Mouse (Mus musculus): ENCODE measurements around the gene Prkar2b. TPM values are rescaled to one million over a fixed set of nuclear protein-coding genes. Genes with fewer than 3 reads are reported as not detected.
A peak's percentile ranks its signal among the peaks of the same experiment; 100 is the strongest.

Prkar2b gene
- polyA plus RNA-seq, 1 experiment from 2014 or later: 123 TPM

DNA sequence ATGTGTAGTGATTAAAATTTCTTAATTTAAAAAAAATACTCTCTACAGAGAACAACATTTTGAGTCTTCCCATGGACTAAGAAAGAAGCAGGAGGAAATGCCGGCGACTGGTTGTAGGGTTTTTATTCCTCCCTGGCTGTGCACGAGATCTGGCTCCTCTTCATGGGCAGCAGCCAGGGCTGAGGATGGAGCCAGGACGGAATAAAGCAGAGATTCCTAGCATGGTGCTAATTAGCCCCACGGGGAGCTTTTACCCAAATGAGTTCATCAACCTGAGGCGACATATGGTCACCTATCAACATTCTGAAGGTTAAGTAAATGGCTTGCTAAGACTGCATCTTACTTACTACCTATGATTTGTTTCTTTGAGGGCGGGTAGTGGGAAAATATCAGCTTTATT, 77.9 kb downstream of the Prkar2b start:
- H3K36me3 ChIP-seq: 0 out of 2 replicates have a peak, but pooled peaks cover 6% of the 10 kb centered on the region
- H3K4me2 ChIP-seq: no peak overlapping the region
- peaks cover 5% of the 10 kb centered on the region; the same call in 1 of the 2 replicates for H3K4me1 ChIP-seq
- no peak overlapping the region for H3K9ac ChIP-seq (replicated peaks)
- 50% methylated on average over 7 of the region's 7 CpGs for WGBS
- no peak overlapping the region; the same call in 1 of the 2 replicates for H3K27ac ChIP-seq (replicated peaks)
- no peaks in the 10 kb centered on the region for H3K27me3 ChIP-seq (replicated peaks)
- H3K4me3 ChIP-seq (replicated peaks): no peak overlapping the region
- no peak for ATAC-seq (ENCODE audit: low FRiP score)
- no peaks in the 10 kb centered on the region for H3K9me3 ChIP-seq (replicated peaks)

DNA sequence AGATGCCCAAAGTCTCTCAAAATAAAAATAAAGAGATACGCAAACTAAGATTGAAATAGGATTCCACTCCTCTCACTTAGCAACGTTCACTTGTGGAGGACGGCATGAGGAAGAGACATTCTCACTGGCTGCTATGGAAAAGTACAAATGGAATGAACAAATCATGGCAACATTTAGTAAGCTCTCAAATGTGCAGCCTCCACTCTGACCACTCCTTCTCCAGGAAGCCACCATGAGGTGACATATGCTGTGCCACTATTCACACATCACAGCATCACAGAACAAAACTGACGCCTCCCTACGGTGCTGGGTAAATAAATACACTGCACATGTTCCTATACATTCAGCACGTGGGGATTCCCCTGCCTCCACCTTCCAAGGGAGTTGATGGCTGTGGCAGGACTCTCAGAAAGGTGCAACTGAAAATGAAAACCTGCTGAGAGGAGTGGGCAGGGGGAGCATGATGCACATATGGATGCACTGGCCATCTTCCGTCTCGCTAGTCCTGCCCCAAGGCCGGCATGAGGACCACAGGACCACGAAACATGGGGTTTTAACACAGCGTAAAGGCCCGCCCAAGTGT, 83.4 kb downstream of the Prkar2b start:
- H3K27me3 ChIP-seq (replicated peaks): no peaks in the 10 kb centered on the region
- H3K4me3 ChIP-seq (replicated peaks): no peak overlapping the region
- H3K36me3 ChIP-seq: 0 out of 2 replicates have a peak, but pooled peaks cover 2% of the 10 kb centered on the region
- no peak for ATAC-seq (ENCODE audit: low FRiP score)
- peaks cover 6% of the 10 kb centered on the region; the same call in 1 of the 2 replicates for H3K4me1 ChIP-seq
- no peak overlapping the region for H3K27ac ChIP-seq (replicated peaks)
- 69% methylated on average over 12 of the region's 12 CpGs for WGBS
- no peak overlapping the region for H3K9ac ChIP-seq (replicated peaks)
- no peak overlapping the region for H3K4me2 ChIP-seq
- no peaks in the 10 kb centered on the region for H3K9me3 ChIP-seq (replicated peaks)

DNA sequence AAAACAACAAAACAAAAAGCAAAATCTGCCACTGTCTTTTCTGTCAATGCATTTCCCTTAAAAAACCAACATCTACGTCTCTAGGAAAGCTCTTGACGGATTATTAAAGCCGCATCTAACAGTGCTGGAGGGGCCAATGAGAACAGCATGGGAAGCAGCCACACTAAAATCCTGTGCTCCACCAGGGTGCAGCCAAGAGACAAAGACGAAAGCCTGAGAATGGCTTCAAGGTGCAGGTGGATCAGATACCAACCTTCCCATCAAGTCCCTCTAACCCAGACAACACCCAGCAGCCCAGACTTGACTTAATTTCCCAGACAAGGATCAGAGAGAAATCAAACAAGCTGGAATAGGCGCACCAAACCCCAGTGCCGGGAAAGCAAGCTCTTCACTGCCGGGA, 84.6 kb downstream of the Prkar2b start:
- H3K9ac ChIP-seq (replicated peaks): no peak overlapping the region
- H3K9me3 ChIP-seq (replicated peaks): no peaks in the 10 kb centered on the region
- H3K27me3 ChIP-seq (replicated peaks): no peaks in the 10 kb centered on the region
- H3K4me1 ChIP-seq: peaks cover 6% of the 10 kb centered on the region; the same call in 1 of the 2 replicates
- no peak overlapping the region for H3K4me3 ChIP-seq (replicated peaks)
- H3K4me2 ChIP-seq: no peak overlapping the region
- H3K27ac ChIP-seq (replicated peaks): no peak overlapping the region
- WGBS: 56% methylated on average over 7 of the region's 7 CpGs
- ATAC-seq (ENCODE audit: low FRiP score): peak; percentile 58; the same call in 1 of the 2 replicates
- H3K36me3 ChIP-seq: peaks cover 6% of the 10 kb centered on the region

DNA sequence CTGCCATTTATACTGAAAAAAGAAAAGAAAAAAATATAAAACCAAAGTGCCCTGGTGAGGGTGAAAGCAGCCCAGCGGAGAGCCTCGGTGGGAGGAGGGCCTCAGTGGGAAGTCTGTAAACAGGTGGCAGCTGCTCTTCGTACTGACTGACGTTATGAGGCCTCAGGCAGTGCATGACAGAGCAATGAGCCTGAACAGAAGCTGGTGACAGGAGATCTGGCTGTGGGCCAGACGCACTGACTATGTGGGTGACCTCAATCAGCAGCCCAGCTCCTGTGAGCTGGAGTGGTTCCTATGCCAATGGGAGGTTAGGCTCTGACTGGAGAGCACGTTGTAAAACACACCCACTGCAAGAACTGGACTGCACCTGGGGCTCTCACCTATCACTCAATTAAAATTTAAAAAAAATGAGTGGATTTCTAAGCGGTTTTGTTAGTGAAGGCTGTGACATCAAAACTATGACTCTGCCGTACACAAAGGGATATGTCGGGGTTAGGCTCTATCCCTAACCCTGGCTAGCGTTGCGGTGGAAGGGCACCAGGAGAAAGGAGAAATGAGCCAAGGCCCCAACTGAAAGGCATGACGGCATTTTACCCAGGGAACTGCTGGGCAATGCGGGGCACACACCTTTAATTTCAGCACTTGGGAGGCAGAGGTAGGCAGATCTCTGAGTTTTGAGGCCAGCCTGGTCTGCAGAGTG, 87.5 kb downstream of the Prkar2b start:
- no peaks in the 10 kb centered on the region for H3K27me3 ChIP-seq (replicated peaks)
- peaks cover 6% of the 10 kb centered on the region; the same call in 1 of the 2 replicates for H3K4me1 ChIP-seq
- H3K9me3 ChIP-seq (replicated peaks): no peaks in the 10 kb centered on the region
- 58% methylated on average over 13 of the region's 13 CpGs for WGBS
- H3K9ac ChIP-seq (replicated peaks): no peak overlapping the region
- no peak overlapping the region for H3K4me3 ChIP-seq (replicated peaks)
- H3K27ac ChIP-seq (replicated peaks): no peak overlapping the region
- H3K36me3 ChIP-seq: peaks cover 14% of the 10 kb centered on the region
- H3K4me2 ChIP-seq: no peak overlapping the region
- ATAC-seq (ENCODE audit: low FRiP score): peak; percentile 68; the same call in 1 of the 2 replicates

DNA sequence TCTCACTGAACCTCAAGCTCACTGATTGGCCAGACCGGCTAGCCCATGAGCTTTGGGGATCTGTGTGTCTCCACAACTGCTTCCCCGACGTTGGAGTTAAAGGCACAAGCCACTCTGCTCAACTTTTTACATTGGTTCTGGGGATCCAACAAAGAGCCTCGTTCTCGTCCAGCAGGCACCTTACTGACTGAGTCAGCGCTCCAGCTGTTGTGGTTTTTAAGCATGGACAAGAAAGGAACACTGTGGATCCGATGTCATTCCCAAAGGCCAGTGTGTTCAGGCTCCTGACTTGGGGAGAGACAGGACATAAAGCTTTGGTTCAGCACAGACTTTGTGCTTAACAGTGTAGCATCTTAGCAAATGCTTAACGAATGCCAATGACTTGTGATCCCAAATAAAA, 89.5 kb downstream of the Prkar2b start:
- Histone ChIP-seq H3K4me3 (replicated peaks) (no peak overlapping the region), H3K9ac (replicated peaks) (no peak overlapping the region), H3K4me1 (0 out of 2 replicates have a peak, but pooled peaks cover 7% of the 10 kb centered on the region), H3K27ac (replicated peaks) (no peak overlapping the region), H3K4me2 (no peak overlapping the region), H3K36me3 (peaks cover 14% of the 10 kb centered on the region), H3K9me3 (replicated peaks) (no peaks in the 10 kb centered on the region), H3K27me3 (replicated peaks) (no peaks in the 10 kb centered on the region)
- 86% methylated on average over 8 of the region's 8 CpGs for WGBS
- no peak for ATAC-seq (ENCODE audit: low FRiP score)

DNA sequence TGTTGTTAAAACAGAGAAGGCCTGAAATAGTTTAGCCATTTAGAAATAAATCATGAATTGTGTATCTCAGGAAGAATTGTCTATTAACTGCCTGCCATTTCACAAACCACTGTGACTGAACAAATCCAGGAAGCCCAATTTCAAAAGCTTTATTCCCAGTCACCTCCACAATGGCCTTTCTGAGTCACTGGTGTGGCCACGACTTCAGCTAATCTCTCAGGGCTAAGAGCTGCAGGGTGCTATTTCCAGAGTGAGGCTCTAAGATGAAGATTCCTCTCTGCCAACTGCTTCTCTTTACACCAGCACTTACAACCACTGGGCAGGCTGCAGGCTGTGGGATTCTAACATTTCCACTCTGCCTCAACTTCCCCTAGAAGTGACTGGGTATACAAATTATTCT, 92.0 kb downstream of the Prkar2b start:
- WGBS: 18% methylated on average over 1 of the region's 1 CpGs
- no peak overlapping the region for H3K4me3 ChIP-seq (replicated peaks)
- no peak overlapping the region for H3K9ac ChIP-seq (replicated peaks)
- no peak overlapping the region for H3K27ac ChIP-seq (replicated peaks)
- no peak overlapping the region for H3K4me2 ChIP-seq
- 0 out of 2 replicates have a peak, but pooled peaks cover 7% of the 10 kb centered on the region for H3K4me1 ChIP-seq
- ATAC-seq (ENCODE audit: low FRiP score): no peak
- no peaks in the 10 kb centered on the region for H3K27me3 ChIP-seq (replicated peaks)
- H3K9me3 ChIP-seq (replicated peaks): no peaks in the 10 kb centered on the region
- peaks cover 26% of the 10 kb centered on the region for H3K36me3 ChIP-seq

DNA sequence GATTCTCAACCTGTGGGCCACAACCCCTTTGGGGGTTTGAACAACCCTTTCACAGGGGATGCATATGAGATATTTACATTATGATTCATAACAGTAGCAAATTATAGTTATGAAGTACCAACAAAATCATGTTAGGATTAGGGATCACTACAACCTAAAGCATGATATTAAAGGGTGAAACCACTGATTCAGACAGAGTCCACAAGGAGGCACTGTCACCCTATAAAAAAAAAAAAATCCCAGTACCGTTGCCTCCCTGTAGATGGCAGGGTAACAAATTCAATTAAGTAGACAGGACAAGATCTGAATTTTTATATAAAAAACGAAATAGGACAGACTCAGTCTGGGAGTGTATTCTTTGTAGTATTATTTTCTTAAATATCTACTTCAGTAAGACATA, 93.6 kb downstream of the Prkar2b start:
- H3K27ac ChIP-seq (replicated peaks): no peak overlapping the region
- 7% methylated on average over 2 of the region's 2 CpGs for WGBS
- H3K9me3 ChIP-seq (replicated peaks): no peaks in the 10 kb centered on the region
- H3K4me3 ChIP-seq (replicated peaks): no peak overlapping the region
- ATAC-seq (ENCODE audit: low FRiP score): peak; percentile 67
- peaks cover 29% of the 10 kb centered on the region for H3K36me3 ChIP-seq
- H3K4me2 ChIP-seq: no peak overlapping the region
- no peak overlapping the region for H3K9ac ChIP-seq (replicated peaks)
- H3K4me1 ChIP-seq: 0 out of 2 replicates have a peak, but pooled peaks cover 3% of the 10 kb centered on the region
- no peaks in the 10 kb centered on the region for H3K27me3 ChIP-seq (replicated peaks)

DNA sequence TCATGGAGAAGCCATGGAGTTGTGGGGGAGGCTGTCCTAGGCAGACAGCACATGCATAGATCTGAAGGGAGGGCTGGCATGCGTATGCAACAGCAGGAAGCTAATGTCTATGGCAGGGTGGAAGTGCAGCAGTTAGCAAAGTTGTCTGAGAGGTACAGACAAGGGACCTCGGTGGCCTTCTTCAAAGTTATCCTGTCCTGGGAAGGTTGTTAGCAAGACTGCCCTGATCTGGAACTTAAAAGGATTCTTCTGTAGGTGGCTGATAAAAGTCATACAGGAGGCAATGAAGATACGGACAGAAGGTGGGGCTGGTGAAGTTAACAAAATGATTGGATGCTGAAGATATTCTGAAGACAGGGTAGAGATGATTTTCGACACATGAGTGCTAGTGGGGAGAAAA, 94.7 kb downstream of the Prkar2b start:
- H3K9ac ChIP-seq (replicated peaks): no peak overlapping the region
- 89% methylated on average over 4 of the region's 4 CpGs for WGBS
- no peaks in the 10 kb centered on the region for H3K9me3 ChIP-seq (replicated peaks)
- H3K4me1 ChIP-seq: 0 out of 2 replicates have a peak, but pooled peaks cover 3% of the 10 kb centered on the region
- H3K4me3 ChIP-seq (replicated peaks): no peak overlapping the region
- H3K36me3 ChIP-seq: peaks cover 24% of the 10 kb centered on the region
- H3K4me2 ChIP-seq: no peak overlapping the region
- no peak for ATAC-seq (ENCODE audit: low FRiP score)
- no peak overlapping the region for H3K27ac ChIP-seq (replicated peaks)
- H3K27me3 ChIP-seq (replicated peaks): no peaks in the 10 kb centered on the region

DNA sequence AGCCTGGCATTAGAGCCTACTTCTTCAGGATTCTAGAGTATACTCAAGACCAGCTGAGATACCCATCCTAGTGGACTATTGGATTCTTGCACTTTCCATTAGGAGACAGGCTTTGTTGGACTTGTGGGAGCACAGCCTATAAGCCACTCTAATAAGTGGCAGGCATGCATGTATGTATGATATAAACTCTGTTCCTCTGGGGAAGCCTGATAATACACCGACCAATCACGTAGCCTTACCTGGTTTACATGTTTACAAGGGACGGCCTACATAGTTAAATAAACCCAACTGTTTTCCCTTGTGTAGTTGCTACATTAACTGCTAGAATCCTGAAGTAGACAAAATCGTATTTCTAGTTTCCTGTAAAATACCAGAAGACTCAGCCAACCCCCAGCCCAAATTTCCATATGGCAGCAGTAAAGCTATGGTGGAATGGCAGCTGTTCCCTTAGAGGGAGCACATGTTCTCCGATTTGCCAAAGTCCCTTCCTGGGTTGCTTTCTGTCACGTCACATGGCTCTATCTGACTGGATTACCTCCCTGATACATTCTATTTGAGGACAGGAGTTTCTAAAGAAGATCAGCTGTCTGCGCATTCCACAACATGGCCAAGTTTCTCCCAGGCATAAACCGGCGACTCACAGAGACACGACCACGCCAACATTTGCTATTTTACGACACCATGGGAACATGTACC, 95.4 kb downstream of the Prkar2b start:
- Histone ChIP-seq H3K9me3 (replicated peaks) (no peaks in the 10 kb centered on the region), H3K36me3 (peaks cover 17% of the 10 kb centered on the region), H3K4me3 (replicated peaks) (no peak overlapping the region), H3K4me1 (0 out of 2 replicates have a peak, but pooled peaks cover 3% of the 10 kb centered on the region), H3K4me2 (no peak overlapping the region), H3K27ac (replicated peaks) (no peak overlapping the region), H3K9ac (replicated peaks) (no peak overlapping the region), H3K27me3 (replicated peaks) (no peaks in the 10 kb centered on the region)
- WGBS: 89% methylated on average over 12 of the region's 12 CpGs
- ATAC-seq (ENCODE audit: low FRiP score): no peak

DNA sequence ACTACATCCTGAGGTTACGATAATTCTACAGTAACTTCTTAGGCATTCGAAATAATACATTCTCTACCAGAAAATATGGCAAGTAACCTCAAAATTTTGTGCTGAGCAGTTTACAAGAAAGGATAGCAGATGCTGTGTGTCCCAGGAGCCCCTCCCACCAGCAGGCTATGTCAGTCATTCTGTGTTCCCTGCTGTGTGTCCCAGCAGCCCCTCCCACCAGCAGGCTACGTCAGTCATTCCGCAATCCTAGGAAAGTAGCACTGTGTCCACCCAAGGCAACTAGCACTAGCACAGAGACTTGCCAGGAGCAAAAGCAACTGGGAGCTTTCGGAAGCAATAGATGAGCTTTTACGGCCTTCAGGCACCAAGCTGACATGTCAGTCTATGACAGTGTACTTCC, 97.0 kb downstream of the Prkar2b start:
- 81% methylated on average over 6 of the region's 6 CpGs for WGBS
- no peak overlapping the region for H3K27ac ChIP-seq (replicated peaks)
- no peak overlapping the region for H3K9ac ChIP-seq (replicated peaks)
- peaks cover 21% of the 10 kb centered on the region; the same call in 1 of the 2 replicates for H3K36me3 ChIP-seq
- no peak overlapping the region for H3K4me2 ChIP-seq
- no peaks in the 10 kb centered on the region for H3K9me3 ChIP-seq (replicated peaks)
- 0 out of 2 replicates have a peak, but pooled peaks cover 3% of the 10 kb centered on the region for H3K4me1 ChIP-seq
- no peak overlapping the region for H3K4me3 ChIP-seq (replicated peaks)
- no peaks in the 10 kb centered on the region for H3K27me3 ChIP-seq (replicated peaks)
- ATAC-seq (ENCODE audit: low FRiP score): no peak

DNA sequence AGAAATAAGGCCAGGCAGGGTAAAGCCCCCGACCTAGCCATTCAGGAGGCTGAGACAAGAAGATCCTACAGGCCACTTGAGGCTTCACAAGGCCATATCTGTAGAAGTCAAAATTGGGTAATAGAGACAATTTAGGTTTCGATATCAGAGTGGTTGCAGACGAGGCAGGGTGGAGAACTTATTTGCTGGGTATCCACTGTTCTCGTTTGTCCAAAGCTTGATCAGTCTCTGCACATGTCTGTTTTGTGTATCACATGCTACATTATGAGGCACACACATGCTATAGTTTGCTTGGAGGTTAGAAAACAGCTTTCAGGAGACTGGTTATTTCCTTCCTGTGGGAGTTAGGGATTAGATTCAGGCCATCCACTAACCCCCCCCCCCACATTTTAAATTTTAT, 105.3 kb downstream of the Prkar2b start:
- WGBS: 92% methylated on average over 4 of the region's 4 CpGs
- no peaks in the 10 kb centered on the region for H3K27me3 ChIP-seq (replicated peaks)
- H3K4me1 ChIP-seq: 0 out of 2 replicates have a peak, but pooled peaks cover 4% of the 10 kb centered on the region
- no peak overlapping the region for H3K9ac ChIP-seq (replicated peaks)
- ATAC-seq (ENCODE audit: low FRiP score): no peak
- H3K27ac ChIP-seq (replicated peaks): no peak overlapping the region
- H3K9me3 ChIP-seq (replicated peaks): no peaks in the 10 kb centered on the region
- no peak overlapping the region for H3K4me3 ChIP-seq (replicated peaks)
- H3K4me2 ChIP-seq: no peak overlapping the region
- peaks cover 3% of the 10 kb centered on the region; the same call in 1 of the 2 replicates for H3K36me3 ChIP-seq
